Mouse (Mus musculus): Measurements from ENCODE around the gene Fut7.
A peak's percentile ranks its signal among the peaks of the same experiment; 100 is the strongest.
"Not testable (repeated sequence)": the region's sequence is repeated elsewhere in the genome, so short reads cannot be mapped to it uniquely, and the experiment has no call there.

Fut7 gene

GRCm38 (mm10) chr2:25422587-25423410 lies at the start of gene Fut7:
Fut7 (plus strand) TSS chr2:25423267.
- DNase-seq (ENCODE audit: low read depth, low spot score), result no peak

GRCm38 (mm10) chr2:25373431-25373830 lies 49.6 kb upstream of the Fut7 start:
- DNase-seq (ENCODE audit: low read depth, low spot score), result no peak

GRCm38 (mm10) chr2:25376589-25376988 lies 46.5 kb upstream of the Fut7 start:
- DNase-seq (ENCODE audit: low read depth, low spot score), result no peak

GRCm38 (mm10) chr2:25384492-25384891 lies 38.6 kb upstream of the Fut7 start:
- DNase-seq (ENCODE audit: low read depth, low spot score), result no peak

GRCm38 (mm10) chr2:25391266-25391665 lies 31.8 kb upstream of the Fut7 start:
- no peak for DNase-seq (ENCODE audit: low read depth, low spot score)

GRCm38 (mm10) chr2:25394281-25395221 lies 28.5 kb upstream of the Fut7 start:
- DNase-seq (ENCODE audit: low read depth, low spot score), result peak; percentile 75

GRCm38 (mm10) chr2:25395721-25396596 lies 27.1 kb upstream of the Fut7 start, which contains the start of gene Entpd2:
Entpd2 (plus strand) TSS chr2:25395874.
- no peak for DNase-seq (ENCODE audit: low read depth, low spot score)

- no peak for DNase-seq (ENCODE audit: low read depth, low spot score)
Observed at GRCm38 (mm10) chr2:25396597-25396983, 26.5 kb upstream of the Fut7 start.

GRCm38 (mm10) chr2:25397010-25397409 lies 26.1 kb upstream of the Fut7 start:
- no peak for DNase-seq (ENCODE audit: low read depth, low spot score)

GRCm38 (mm10) chr2:25398065-25398464 lies 25.0 kb upstream of the Fut7 start:
- no peak for DNase-seq (ENCODE audit: low read depth, low spot score)

GRCm38 (mm10) chr2:25399051-25399450 lies 24.0 kb upstream of the Fut7 start, which contains the start of gene Npdc1:
Npdc1 (plus strand) TSS chr2:25399351.
- no peak for DNase-seq (ENCODE audit: low read depth, low spot score)

GRCm38 (mm10) chr2:25400291-25400690 lies 22.8 kb upstream of the Fut7 start:
- DNase-seq (ENCODE audit: low read depth, low spot score), result peak; percentile 82

- DNase-seq (ENCODE audit: low read depth, low spot score), result peak; percentile 57
Observed at GRCm38 (mm10) chr2:25400764-25401163, 22.3 kb upstream of the Fut7 start.

- no peak for DNase-seq (ENCODE audit: low read depth, low spot score)
Observed at GRCm38 (mm10) chr2:25402377-25402971, 20.6 kb upstream of the Fut7 start.

- no peak for DNase-seq (ENCODE audit: low read depth, low spot score)
Observed at GRCm38 (mm10) chr2:25402972-25403601, 20.0 kb upstream of the Fut7 start.

- DNase-seq (ENCODE audit: low read depth, low spot score), result no peak
Observed at GRCm38 (mm10) chr2:25403994-25404393, 19.1 kb upstream of the Fut7 start.

- no peak for DNase-seq (ENCODE audit: low read depth, low spot score)
Observed at GRCm38 (mm10) chr2:25408908-25409307, 14.2 kb upstream of the Fut7 start.

GRCm38 (mm10) chr2:25413436-25413835 lies 9.6 kb upstream of the Fut7 start:
- not testable (repeated sequence) for DNase-seq (ENCODE audit: low read depth, low spot score)

GRCm38 (mm10) chr2:25417426-25417825 lies 5.6 kb upstream of the Fut7 start:
- DNase-seq (ENCODE audit: low read depth, low spot score), result no peak

- no peak for DNase-seq (ENCODE audit: low read depth, low spot score)
Observed at GRCm38 (mm10) chr2:25421896-25422295, 1.2 kb upstream of the Fut7 start.

All from skeletal muscle tissue, adult 2 months (tissue).